Mouse (Mus musculus) neural tube, embryonic 12.5 days (tissue): Measurements from ENCODE around the gene Odf3l1. TPM values are rescaled to one million over a fixed set of nuclear protein-coding genes. Genes with fewer than 3 reads are reported as not detected.

Experiments used
- ATAC-seq: fragments of 200-750 bp; cut with Nextera tagmentation; 2 replicates; pipeline ENCODE4 v1.8.0; 2017; ENCODE audit warnings: low read depth, mild to moderate bottlenecking, moderate TSS enrichment, moderate library complexity; ENCODE audit not compliant: low FRiP score
- H3K27ac ChIP-seq: fragments of 300-500 bp; sonication (generic); 2 replicates; pipeline ENCODE4 v1.5.1; 2016
- H3K27me3 ChIP-seq: fragments of 300-500 bp; sonication (generic); replicated peaks from 2 replicates; pipeline ENCODE4 v1.6.1; 2016; ENCODE audit warnings: mild to moderate bottlenecking
- H3K36me3 ChIP-seq: fragments of 300-500 bp; sonication (generic); 2 replicates; pipeline ENCODE4 v1.6.1; 2016; ENCODE audit warnings: mild to moderate bottlenecking
- H3K4me1 ChIP-seq: fragments of 300-500 bp; sonication (generic); 2 replicates; pipeline ENCODE4 v1.6.1; 2016
- H3K4me2 ChIP-seq: fragments of 300-500 bp; sonication (generic); replicated peaks from 2 replicates; pipeline ENCODE4 v1.6.1; 2016; ENCODE audit warnings: mild to moderate bottlenecking
- H3K4me3 ChIP-seq: fragments of 300-500 bp; sonication (generic); 2 replicates; pipeline ENCODE4 v1.5.1; 2016
- H3K9ac ChIP-seq: fragments of 300-500 bp; sonication (generic); 2 replicates; pipeline ENCODE4 v1.6.1; 2016; ENCODE audit warnings: mild to moderate bottlenecking
- H3K9me3 ChIP-seq: fragments of 300-500 bp; sonication (generic); 2 replicates; pipeline ENCODE4 v1.6.1; 2016; ENCODE audit warnings: mild to moderate bottlenecking
- WGBS: fragments of 180-500 bp; shearing (Covaris S2); methylation state at CpG from one replicate; pipeline ENCODE4 v1.1.7; 2016; 5-methylcytosine and 5-hydroxymethylcytosine counted together
- polyA plus RNA-seq: library from polyadenylated mRNA; unstranded; fragments of >200 nt; fragmentation: Nextera tagmentation; extraction: Ambion mirVana; gene quantifications from 2 replicates; pipeline ENCODE4 v1.2.1, GENCODE M21; 2016

Odf3l1 gene
- polyA plus RNA-seq, 1 experiment from 2014 or later, result not detected

- H3K9ac ChIP-seq, result no peak overlapping the region
- peaks cover 17% of the 10 kb centered on the region for H3K4me1 ChIP-seq
- H3K27me3 ChIP-seq, result 0 out of 2 replicates have a peak, but pooled peaks cover 3% of the 10 kb centered on the region
- no peaks in the 10 kb centered on the region for H3K36me3 ChIP-seq
- H3K4me2 ChIP-seq, result no peak overlapping the region
- no peaks in the 10 kb centered on the region for H3K9me3 ChIP-seq
- no peak overlapping the region for H3K4me3 ChIP-seq
- no peak for ATAC-seq
- no peak overlapping the region for H3K27ac ChIP-seq
- 90% methylated on average over 10 of the region's 10 CpGs for WGBS
Observed at GRCm38 (mm10) chr9:56892111-56892510, 27.6 kb upstream of the Odf3l1 start.

GRCm38 (mm10) chr9:56891517-56892011 lies 27.1 kb upstream of the Odf3l1 start:
- no peak overlapping the region for H3K9ac ChIP-seq

GRCm38 (mm10) chr9:56890522-56891250 lies 26.2 kb upstream of the Odf3l1 start:
- WGBS, result 72% methylated on average over 11 of the region's 11 CpGs

More at GRCm38 (mm10) chr9:56891517-56892011, 27.1 kb upstream of the Odf3l1 start:
- H3K27ac ChIP-seq, result no peak overlapping the region
- peaks cover 17% of the 10 kb centered on the region for H3K4me1 ChIP-seq
- H3K4me3 ChIP-seq, result no peak overlapping the region
- H3K9me3 ChIP-seq, result no peaks in the 10 kb centered on the region
- WGBS, result 33% methylated on average over 12 of the region's 12 CpGs
- H3K27me3 ChIP-seq, result 0 out of 2 replicates have a peak, but pooled peaks cover 3% of the 10 kb centered on the region
- 0 out of 2 replicates have a peak, but pooled peaks have one; percentile 51 for ATAC-seq
- H3K36me3 ChIP-seq, result no peaks in the 10 kb centered on the region; the same call in 1 of the 2 replicates
- H3K4me2 ChIP-seq, result peak overlapping the region; percentile 44; the same call in 1 of the 2 replicates

GRCm38 (mm10) chr9:56889817-56890216 lies 25.3 kb upstream of the Odf3l1 start:
- Histone ChIP-seq H3K4me3 (peak overlapping the region; percentile 7; the same call in 1 of the 2 replicates), H3K27me3 (0 out of 2 replicates have a peak, but pooled peaks cover 3% of the 10 kb centered on the region), H3K9ac (peak overlapping the region; percentile 29; the same call in 1 of the 2 replicates), H3K4me1 (peaks cover 17% of the 10 kb centered on the region), H3K36me3 (no peaks in the 10 kb centered on the region; the same call in 1 of the 2 replicates), H3K4me2 (peak overlapping the region; percentile 53), H3K27ac (no peak overlapping the region), H3K9me3 (no peaks in the 10 kb centered on the region)
- ATAC-seq, result peak; percentile 45; the same call in 1 of the 2 replicates
- 9% methylated on average over 14 of the region's 14 CpGs for WGBS

More at GRCm38 (mm10) chr9:56890522-56891250, 26.2 kb upstream of the Odf3l1 start:
- H3K4me3 ChIP-seq, result no peak overlapping the region
- no peak for ATAC-seq
- no peak overlapping the region for H3K4me2 ChIP-seq
- no peak overlapping the region for H3K9ac ChIP-seq
- no peak overlapping the region for H3K27ac ChIP-seq
- H3K9me3 ChIP-seq, result no peaks in the 10 kb centered on the region
- H3K36me3 ChIP-seq, result no peaks in the 10 kb centered on the region; the same call in 1 of the 2 replicates
- H3K27me3 ChIP-seq, result 0 out of 2 replicates have a peak, but pooled peaks cover 3% of the 10 kb centered on the region
- peaks cover 17% of the 10 kb centered on the region for H3K4me1 ChIP-seq

GRCm38 (mm10) chr9:56887581-56887980 lies 23.1 kb upstream of the Odf3l1 start:
- Histone ChIP-seq H3K27me3 (0 out of 2 replicates have a peak, but pooled peaks cover 3% of the 10 kb centered on the region), H3K4me1 (peaks cover 7% of the 10 kb centered on the region; the same call in 1 of the 2 replicates), H3K9ac (no peak overlapping the region), H3K9me3 (no peaks in the 10 kb centered on the region), H3K27ac (no peak overlapping the region), H3K4me3 (no peak overlapping the region), H3K4me2 (no peak overlapping the region), H3K36me3 (no peaks in the 10 kb centered on the region; the same call in 1 of the 2 replicates)
- WGBS, result 94% methylated on average over 16 of the region's 16 CpGs
- no peak for ATAC-seq

- ATAC-seq, result no peak
- Histone ChIP-seq H3K36me3 (no peaks in the 10 kb centered on the region; the same call in 1 of the 2 replicates), H3K27ac (no peak overlapping the region), H3K4me3 (no peak overlapping the region; the same call in 1 of the 2 replicates), H3K4me2 (no peak overlapping the region), H3K4me1 (peaks cover 5% of the 10 kb centered on the region; the same call in 1 of the 2 replicates), H3K27me3 (0 out of 2 replicates have a peak, but pooled peaks cover 3% of the 10 kb centered on the region), H3K9me3 (no peaks in the 10 kb centered on the region), H3K9ac (no peak overlapping the region)
- WGBS, result 94% methylated on average over 15 of the region's 15 CpGs
Observed at GRCm38 (mm10) chr9:56886601-56887000, 22.1 kb upstream of the Odf3l1 start.

- Histone ChIP-seq H3K36me3 (no peaks in the 10 kb centered on the region; the same call in 1 of the 2 replicates), H3K4me2 (no peak overlapping the region), H3K27me3 (0 out of 2 replicates have a peak, but pooled peaks cover 3% of the 10 kb centered on the region), H3K4me1 (peaks cover 4% of the 10 kb centered on the region; the same call in 1 of the 2 replicates), H3K27ac (no peak overlapping the region), H3K4me3 (no peak overlapping the region), H3K9me3 (no peaks in the 10 kb centered on the region), H3K9ac (no peak overlapping the region)
- 61% methylated on average over 13 of the region's 13 CpGs for WGBS
- no peak for ATAC-seq
Observed at GRCm38 (mm10) chr9:56886113-56886512, 21.6 kb upstream of the Odf3l1 start.

- H3K27me3 ChIP-seq, result no peaks in the 10 kb centered on the region
Observed at GRCm38 (mm10) chr9:56884328-56884727, 19.8 kb upstream of the Odf3l1 start.

GRCm38 (mm10) chr9:56883470-56883869 lies 19.0 kb upstream of the Odf3l1 start:
- no peaks in the 10 kb centered on the region for H3K4me1 ChIP-seq
- no peaks in the 10 kb centered on the region for H3K27me3 ChIP-seq
- H3K4me2 ChIP-seq, result no peak overlapping the region
- H3K4me3 ChIP-seq, result no peak overlapping the region
- 81% methylated on average over 7 of the region's 7 CpGs for WGBS
- H3K36me3 ChIP-seq, result no peaks in the 10 kb centered on the region; the same call in 1 of the 2 replicates
- H3K27ac ChIP-seq, result no peak overlapping the region
- no peak for ATAC-seq
- H3K9me3 ChIP-seq, result no peaks in the 10 kb centered on the region
- H3K9ac ChIP-seq, result no peak overlapping the region

More at GRCm38 (mm10) chr9:56884328-56884727, 19.8 kb upstream of the Odf3l1 start:
- no peaks in the 10 kb centered on the region; the same call in 1 of the 2 replicates for H3K36me3 ChIP-seq
- H3K9me3 ChIP-seq, result no peaks in the 10 kb centered on the region
- H3K4me1 ChIP-seq, result no peaks in the 10 kb centered on the region
- no peak for ATAC-seq
- H3K9ac ChIP-seq, result no peak overlapping the region
- WGBS, result 84% methylated on average over 4 of the region's 4 CpGs
- H3K4me2 ChIP-seq, result no peak overlapping the region
- no peak overlapping the region for H3K27ac ChIP-seq
- no peak overlapping the region for H3K4me3 ChIP-seq

- H3K9ac ChIP-seq, result no peak overlapping the region
- WGBS, result 65% methylated on average over 12 of the region's 12 CpGs
- no peak overlapping the region for H3K4me2 ChIP-seq
- H3K27me3 ChIP-seq, result no peaks in the 10 kb centered on the region
- no peaks in the 10 kb centered on the region for H3K9me3 ChIP-seq
- H3K36me3 ChIP-seq, result no peaks in the 10 kb centered on the region; the same call in 1 of the 2 replicates
- no peak overlapping the region for H3K27ac ChIP-seq
- H3K4me1 ChIP-seq, result no peaks in the 10 kb centered on the region
- H3K4me3 ChIP-seq, result no peak overlapping the region
- ATAC-seq, result no peak
Observed at GRCm38 (mm10) chr9:56882818-56883217, 18.3 kb upstream of the Odf3l1 start.

- H3K4me3 ChIP-seq, result no peak overlapping the region
- H3K36me3 ChIP-seq, result no peaks in the 10 kb centered on the region; the same call in 1 of the 2 replicates
- no peaks in the 10 kb centered on the region for H3K4me1 ChIP-seq
- no peak for ATAC-seq
- H3K9me3 ChIP-seq, result no peaks in the 10 kb centered on the region
- H3K27ac ChIP-seq, result no peak overlapping the region
- WGBS, result 64% methylated on average over 4 of the region's 4 CpGs
- H3K9ac ChIP-seq, result no peak overlapping the region
- H3K4me2 ChIP-seq, result no peak overlapping the region
- no peaks in the 10 kb centered on the region for H3K27me3 ChIP-seq
Observed at GRCm38 (mm10) chr9:56882283-56882682, 17.8 kb upstream of the Odf3l1 start.

GRCm38 (mm10) chr9:56881539-56882082 lies 17.1 kb upstream of the Odf3l1 start:
- H3K36me3 ChIP-seq, result no peaks in the 10 kb centered on the region; the same call in 1 of the 2 replicates
- H3K27ac ChIP-seq, result no peak overlapping the region
- no peaks in the 10 kb centered on the region for H3K27me3 ChIP-seq
- peaks cover 4% of the 10 kb centered on the region for H3K4me1 ChIP-seq
- no peak overlapping the region for H3K4me2 ChIP-seq
- H3K9ac ChIP-seq, result no peak overlapping the region
- 76% methylated on average over 3 of the region's 3 CpGs for WGBS
- H3K4me3 ChIP-seq, result no peak overlapping the region
- no peaks in the 10 kb centered on the region for H3K9me3 ChIP-seq
- ATAC-seq, result no peak
